Mouse (Mus musculus): ENCODE data around the gene Cfl1. TPM values are rescaled to one million over a fixed set of nuclear protein-coding genes. Genes with fewer than 3 reads are reported as not detected.

Cfl1 gene
- polyA plus RNA-seq, 1 experiment from 2014 or later: 1,610 TPM

DNA sequence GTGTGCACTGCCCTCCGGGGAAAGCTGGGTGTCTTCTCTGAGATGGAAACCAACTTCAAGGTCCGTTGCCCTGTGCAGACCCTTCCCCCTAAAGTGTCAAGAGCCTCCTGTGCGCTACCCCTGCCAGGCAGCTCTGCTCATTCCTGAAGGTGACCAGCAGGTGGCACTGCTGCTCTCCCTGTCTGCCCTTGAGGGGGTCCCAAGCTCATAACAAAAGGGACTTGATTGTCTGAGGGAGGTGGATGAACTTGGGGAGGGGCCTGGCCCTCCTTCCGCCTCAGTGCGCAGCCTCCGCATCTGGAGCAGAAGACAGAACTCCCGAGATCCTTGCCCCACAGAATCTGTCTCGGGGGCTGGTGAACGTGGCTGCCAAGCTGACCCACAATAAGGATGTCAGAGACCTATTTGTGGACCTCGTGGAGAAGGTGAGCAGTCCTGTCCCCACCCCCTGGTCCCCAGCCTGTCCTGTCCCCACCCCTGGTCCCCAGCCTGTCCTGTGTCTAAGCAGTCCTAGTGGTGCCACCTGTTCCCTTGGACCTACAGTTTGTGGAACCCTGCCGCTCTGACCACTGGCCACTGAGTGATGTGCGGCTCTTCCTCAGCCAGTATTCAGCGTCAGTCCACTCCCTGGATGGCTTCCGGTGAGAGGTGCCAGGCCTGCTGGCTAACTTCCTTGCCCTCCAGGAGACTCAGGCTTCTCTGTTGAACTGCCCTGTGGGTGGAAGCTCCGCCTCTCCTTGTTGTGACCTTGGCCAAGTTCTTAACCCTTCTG, 26.3 kb upstream of the Cfl1 start:
- in situ Hi-C loops (cut with MboI; ENCODE audit: low pct_unique_long_range_greater_than_20kb): no loop called here

DNA sequence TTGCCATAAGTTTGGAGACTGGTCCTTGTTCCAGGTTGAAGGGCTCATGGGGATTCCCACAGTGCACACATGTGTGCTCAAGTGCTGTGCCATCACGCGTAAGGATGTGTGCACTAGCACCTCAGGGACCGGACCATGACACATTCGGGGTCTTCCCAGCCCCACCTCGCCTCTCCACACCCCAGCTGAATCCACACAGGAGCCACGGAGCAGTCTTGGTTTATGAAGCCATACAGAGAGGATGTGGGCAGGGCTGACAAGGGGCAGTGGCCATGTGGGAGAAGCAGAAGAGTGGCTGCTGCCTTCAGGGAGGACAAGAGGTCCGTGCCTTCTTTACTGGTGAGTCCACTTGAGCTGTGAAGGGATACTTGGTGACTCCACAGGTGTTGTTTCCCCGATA, 25.2 kb upstream of the Cfl1 start:
- H3K27me3 ChIP-seq: no peaks in the 10 kb centered on the region
- CTCF ChIA-PET: interaction anchor here (0.7 to 11.3 kb wide), 5 partner anchors 19 to 64 kb away, joined by 3 to 143 read pairs (median 7); partner anchors contain the start of genes Cfl1 and Mus81
- POLR2A ChIA-PET: interaction anchor here (1.0 to 3.2 kb wide), 3 partner anchors 9 to 23 kb away, joined by 3 to 21 read pairs (median 3); partner anchors contain the start of genes Efemp2 and Mus81
- TF ChIP-seq CTCF (IDR thresholded peaks at IDR 0.05): no peak
- ATAC-seq: no peak
- DNase-seq (ENCODE audit: low read depth, low spot score): no peak
- in situ Hi-C loops (cut with MboI; ENCODE audit: low pct_unique_long_range_greater_than_20kb): no loop called here

More for the DNA sequence above, 26.3 kb upstream of the Cfl1 start:
- ATAC-seq (no peak), DNase-seq (ENCODE audit: low read depth, low spot score) (no peak)
- ChIA-PET CTCF (interaction anchor here (0.8 to 11.3 kb wide), 12 partner anchors 8 to 126 kb away, joined by 3 to 143 read pairs (median 5); partner anchors contain the start of genes Cfl1 and Mus81), POLR2A (interaction anchor here (0.6 to 4.1 kb wide), 10 partner anchors 11 to 180 kb away, joined by 3 to 29 read pairs (median 4); partner anchors contain the start of genes Cfl1, Efemp2, Fosl1 and Mus81)
- TF ChIP-seq CTCF (IDR thresholded peaks at IDR 0.05): no peak
- no peaks in the 10 kb centered on the region for H3K27me3 ChIP-seq

DNA sequence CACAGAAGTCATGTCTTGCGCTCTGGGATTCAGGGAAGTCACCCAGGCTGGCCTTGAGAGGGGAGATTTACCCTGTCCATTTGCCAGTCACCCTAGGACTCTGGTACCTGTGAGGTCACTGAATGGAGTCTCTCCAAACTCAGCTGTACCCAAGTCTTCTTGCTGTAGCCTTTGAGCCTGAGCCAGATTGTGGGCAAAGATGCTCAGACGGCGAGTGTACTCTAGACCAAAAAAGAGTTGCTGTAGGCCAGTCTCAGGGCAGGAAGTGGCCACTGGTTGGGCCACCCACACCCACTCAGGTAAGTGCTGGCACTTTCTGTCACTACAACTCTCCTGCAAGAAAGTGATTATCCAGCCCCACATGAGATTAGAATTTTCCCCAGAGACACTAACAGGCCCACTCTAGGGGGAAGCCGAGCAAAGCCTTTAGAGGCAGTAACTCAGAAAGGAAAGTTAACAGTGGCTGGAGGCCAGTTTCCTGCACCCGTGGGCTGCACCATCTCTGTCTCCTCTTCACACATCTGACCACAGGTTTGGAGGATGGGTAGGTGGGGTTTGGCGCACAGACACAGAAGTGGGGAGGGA, 23.2 kb upstream of the Cfl1 start:
- in situ Hi-C loops (cut with MboI; ENCODE audit: low pct_unique_long_range_greater_than_20kb): no loop called here
- no peaks in the 10 kb centered on the region for H3K27me3 ChIP-seq
- no peak for TF ChIP-seq CTCF (IDR thresholded peaks at IDR 0.05)
- POLR2A ChIA-PET: interaction anchor here (1.0 to 1.4 kb wide), 2 partner anchors 8 to 13 kb away, joined by 3 to 4 read pairs; no protein-coding TSS in a partner anchor
- DNase-seq (ENCODE audit: low read depth, low spot score): no peak
- ATAC-seq: no peak
- CTCF ChIA-PET: interaction anchor here (1.1 to 11.3 kb wide), 2 partner anchors 19 to 62 kb away, joined by 3 to 143 read pairs; partner anchors contain the start of genes Cfl1 and Mus81

DNA sequence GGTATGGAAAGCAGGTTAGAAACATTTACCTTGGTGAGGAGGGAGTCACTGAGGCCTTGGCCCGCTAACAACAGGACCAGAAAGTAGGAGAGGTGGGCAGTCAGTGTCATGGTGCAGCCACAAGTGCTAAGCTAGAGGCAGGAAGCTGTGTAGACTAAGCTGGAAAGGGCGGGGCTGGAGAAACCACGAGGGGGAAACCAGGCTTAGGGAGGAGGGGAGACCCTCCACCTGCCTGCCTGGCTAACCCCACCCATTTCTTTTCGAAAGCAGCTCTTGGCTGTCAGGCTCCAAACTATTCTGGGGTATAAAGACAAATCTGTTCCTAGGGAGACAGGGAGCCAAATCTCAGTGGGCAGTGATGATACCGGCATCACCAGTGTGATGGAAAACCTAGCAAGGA, 21.9 kb upstream of the Cfl1 start, which contains the start of gene Ctsw:
Gene Ctsw, minus strand, starts transcription at position 134 of the 400 bp plus-strand sequence.
- in situ Hi-C loops (cut with MboI; ENCODE audit: low pct_unique_long_range_greater_than_20kb): no loop called here
- no peaks in the 10 kb centered on the region for H3K27me3 ChIP-seq
- ChIA-PET POLR2A (interaction anchor here (1.0 to 1.4 kb wide), 3 partner anchors 11 to 20 kb away, joined by 3 to 4 read pairs (median 3); partner anchors contain the start of gene Mus81), CTCF (interaction anchor here (11.3 kb wide), 1 partner anchor 17 kb away, joined by 143 read pairs; the partner anchor contains the start of genes Cfl1 and Mus81)
- ATAC-seq (no peak), DNase-seq (ENCODE audit: low read depth, low spot score) (no peak)
- TF ChIP-seq CTCF (IDR thresholded peaks at IDR 0.05): no peak

DNA sequence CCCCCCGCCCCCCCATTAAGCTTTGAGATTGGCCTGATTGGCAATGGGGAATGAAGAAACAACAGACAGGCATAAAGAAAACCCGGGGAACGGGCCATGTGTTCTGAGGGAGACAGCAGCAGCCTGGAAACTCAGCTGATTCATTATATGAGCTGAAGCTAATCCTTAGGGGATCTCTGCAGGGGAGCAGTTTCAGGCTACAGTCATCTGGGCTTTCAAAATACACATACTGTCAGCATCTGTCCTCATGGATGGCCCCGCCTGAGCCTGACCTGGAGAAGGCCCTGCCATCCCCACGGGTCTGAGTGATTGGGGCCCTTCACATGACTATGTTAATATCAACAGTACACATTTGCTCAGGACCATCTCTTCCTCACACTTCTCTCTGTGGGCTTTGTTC, 18.4 kb upstream of the Cfl1 start:
- ChIA-PET POLR2A (interaction anchor here (0.6 to 8.9 kb wide), 5 partner anchors 12 to 108 kb away, joined by 3 to 135 read pairs (median 4); partner anchors contain the start of genes Cfl1, Fibp and Mus81), CTCF (interaction anchor here (1.1 to 8.1 kb wide), 4 partner anchors 9 to 39 kb away, joined by 3 to 97 read pairs (median 13); partner anchors contain the start of genes Ccdc85b, Cfl1 and Mus81)
- TF ChIP-seq CTCF (IDR thresholded peaks at IDR 0.05): no peak
- ATAC-seq (peak; percentile 23), DNase-seq (ENCODE audit: low read depth, low spot score) (no peak)
- H3K27me3 ChIP-seq: no peaks in the 10 kb centered on the region
- in situ Hi-C loops (cut with MboI; ENCODE audit: low pct_unique_long_range_greater_than_20kb): no loop called here

DNA sequence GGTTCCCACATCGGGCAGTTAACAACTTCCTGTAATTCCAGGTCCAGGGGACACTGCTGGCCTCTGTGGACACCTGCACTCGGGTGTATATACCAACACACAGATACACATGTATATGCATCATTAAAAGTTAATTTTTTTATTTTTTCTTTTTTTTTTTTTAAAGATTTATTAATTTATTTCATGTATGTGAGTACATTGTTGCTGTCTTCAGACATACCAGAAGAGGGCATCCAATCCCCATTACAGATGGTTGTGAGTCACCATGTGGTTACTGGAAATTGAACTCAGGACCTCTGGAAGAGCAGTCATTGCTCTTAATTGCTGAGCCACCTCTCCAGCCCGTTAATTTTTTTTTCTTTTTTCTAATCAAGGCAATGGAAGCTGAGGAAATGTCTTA, 17.4 kb upstream of the Cfl1 start:
- ChIA-PET POLR2A (interaction anchor here (0.6 to 8.9 kb wide), 3 partner anchors 15 to 272 kb away, joined by 3 to 135 read pairs (median 3); partner anchors contain the start of genes Ccdc85b, Cfl1 and Mus81), CTCF (interaction anchor here (1.1 to 8.1 kb wide), 3 partner anchors 10 to 15 kb away, joined by 5 to 97 read pairs (median 12); partner anchors contain the start of genes Ccdc85b, Cfl1 and Mus81)
- DNase-seq (ENCODE audit: low read depth, low spot score) (no peak), ATAC-seq (no peak)
- no peaks in the 10 kb centered on the region for H3K27me3 ChIP-seq
- no peak for TF ChIP-seq CTCF (IDR thresholded peaks at IDR 0.05)
- in situ Hi-C loops (cut with MboI; ENCODE audit: low pct_unique_long_range_greater_than_20kb): no loop called here

DNA sequence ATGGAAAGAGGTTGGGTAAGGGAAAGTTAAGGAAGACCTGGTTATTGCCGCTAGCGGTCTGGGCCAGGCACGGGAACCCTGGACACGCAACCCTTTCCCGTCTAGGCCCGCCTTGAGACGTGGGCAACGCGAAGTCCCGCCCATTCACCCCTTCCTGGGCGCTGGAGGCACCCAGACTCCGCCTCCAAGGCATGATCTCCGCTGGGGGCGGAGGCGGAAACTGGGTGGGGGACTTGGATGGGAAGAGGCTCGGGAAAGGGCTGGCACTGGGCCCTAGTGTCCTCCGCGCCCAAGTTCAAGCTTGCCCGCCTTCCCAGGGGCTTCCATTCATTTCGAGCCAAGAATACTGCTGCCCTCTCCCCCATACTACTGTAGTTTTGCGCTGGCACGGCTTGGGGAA, 16.5 kb upstream of the Cfl1 start, which contains the start of gene Efemp2:
Gene Efemp2, plus strand, starts transcription at position 235 of the 400 bp plus-strand sequence.
- POLR2A ChIA-PET: interaction anchor here (0.7 to 8.9 kb wide), 7 partner anchors 8 to 41 kb away, joined by 3 to 135 read pairs (median 3); partner anchors contain the start of genes Cfl1, Fibp and Mus81
- ATAC-seq: peak; percentile 65
- no peak for TF ChIP-seq CTCF (IDR thresholded peaks at IDR 0.05)
- in situ Hi-C loops (cut with MboI; ENCODE audit: low pct_unique_long_range_greater_than_20kb): no loop called here
- DNase-seq (ENCODE audit: low read depth, low spot score): no peak
- H3K27me3 ChIP-seq: no peaks in the 10 kb centered on the region
- CTCF ChIA-PET: interaction anchor here (1.1 to 8.1 kb wide), 4 partner anchors 10 to 16 kb away, joined by 5 to 97 read pairs (median 14); partner anchors contain the start of genes Ccdc85b, Cfl1 and Mus81

DNA sequence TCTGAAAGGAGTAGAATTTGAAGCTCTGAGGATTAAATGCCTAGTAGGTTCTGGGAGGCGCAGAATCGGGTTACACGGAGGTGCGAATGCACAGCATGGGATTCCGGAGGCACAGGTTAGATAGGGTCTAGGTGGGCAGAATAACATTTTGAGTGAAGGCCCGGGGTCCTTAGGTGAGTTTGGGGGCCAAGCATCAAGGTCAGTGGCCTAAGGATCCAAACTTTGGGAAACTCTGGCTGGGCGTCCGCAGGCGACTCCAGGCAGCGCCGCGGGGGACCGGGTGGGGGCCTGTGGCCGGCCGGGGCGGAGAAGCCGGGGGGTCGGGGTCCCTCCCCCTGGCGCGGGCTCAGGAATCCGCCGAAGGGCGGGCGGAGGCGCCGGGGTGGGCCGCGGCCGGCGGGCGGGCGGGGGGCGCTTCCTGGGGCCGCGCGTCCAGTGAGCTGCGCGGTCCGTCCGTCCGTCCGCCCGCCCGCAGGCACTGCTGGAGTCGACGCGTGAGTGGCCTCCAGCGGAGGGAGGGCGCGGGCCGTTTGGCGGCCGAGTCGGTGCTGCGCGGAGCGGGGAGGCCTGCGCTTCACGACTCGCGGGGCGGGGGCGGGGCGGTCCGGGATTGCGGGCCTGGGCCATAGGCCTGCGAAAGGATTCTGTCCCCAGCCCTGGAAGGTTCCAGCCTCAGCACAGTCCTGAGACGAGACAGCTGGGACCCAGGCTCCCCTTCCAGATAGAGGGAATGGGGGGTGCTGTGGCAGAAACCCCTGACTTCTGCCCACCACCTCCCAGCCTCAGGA, 15.8 kb upstream of the Cfl1 start:
- ATAC-seq: peak; percentile 14
- CTCF ChIA-PET: interaction anchor here (3.4 to 8.1 kb wide), 2 partner anchors 11 to 13 kb away, joined by 16 to 97 read pairs; partner anchors contain the start of genes Cfl1 and Mus81
- in situ Hi-C loops (cut with MboI; ENCODE audit: low pct_unique_long_range_greater_than_20kb): no loop called here
- no peak for DNase-seq (ENCODE audit: low read depth, low spot score)
- H3K27me3 ChIP-seq: no peaks in the 10 kb centered on the region
- POLR2A ChIA-PET: interaction anchor here (0.7 to 8.9 kb wide), 7 partner anchors 9 to 42 kb away, joined by 3 to 135 read pairs (median 3); partner anchors contain the start of genes Cfl1, Fibp and Mus81
- no peak for TF ChIP-seq CTCF (IDR thresholded peaks at IDR 0.05)
